In genomic region chr6:108288979-108289378, GRCm38 (mm10) we compare ENCODE assay signal across 24 mouse cellular contexts.
DNase-seq lines count a peak whose midpoint lies in the region; ATAC-seq lines count a peak whose summit lies in the region.
"Had no signal": no experiment of that assay in that cellular context is flagged by ENCODE, and none has a peak within 500 bp of the region (broad histone marks: within the 10 kb centered on the region; RNA-seq: fewer than 3 reads in every experiment).

No protein-coding gene starts in this region.

- peak; percentile 84 for DNase-seq in heart, adult 11 months
- no peak for DNase-seq in heart, postnatal 10 days
- DNase-seq in A20 (ENCODE audit: low read depth, low spot score) = peak; percentile 80
- no peak for DNase-seq in cerebellum, adult 18-20 months
- no peak for DNase-seq in cerebellum, postnatal 4 days (ENCODE audit: low spot score in 2 of 2)
- DNase-seq: adrenal gland, adult 2 months; adrenal gland, postnatal 36 days; cerebellum, adult 9-10 months; cerebellum, postnatal 36 days; kidney, adult 2 months; kidney, postnatal 36 days; liver; lung, adult 2 months; lung, postnatal 10 days; right cerebral cortex, adult 18-20 months; thymus, postnatal 4 days had no signal

- intact Hi-C loops in heart, postnatal 10 days (cut with DNase I) = no loop called here

- ATAC-seq in granulocyte monocyte progenitor cell, adult 5-6 weeks (replicated peaks; ENCODE audit: poor library complexity, severe bottlenecking) = peak; percentile 82
- ATAC-seq in neutrophil, adult 5-6 weeks (ENCODE audit: extremely low read depth, insufficient number of reproducible peaks, low FRiP score, poor library complexity, severe bottlenecking) = 0 out of 2 replicates have a peak, but pooled peaks have one; percentile 30
- ATAC-seq: activated CD4-positive, CD25-positive, alpha-beta regulatory T cell, adult 4 months; CD4-positive, CD25-positive, alpha-beta regulatory T cell, adult 4 months; forebrain, embryonic 15.5 days; hindbrain, postnatal 0 days; intestine, embryonic 15.5 days; midbrain, embryonic 15.5 days had no signal

Comparison
In these comparisons a context has a peak if more than half of its experiments do, and no peak if none do; other contexts are left out.
1. DNase-seq: peak in heart, adult 11 months (single experiment) and A20 (single experiment); none in heart, postnatal 10 days (0 of 2), cerebellum, adult 18-20 months (0 of 2) and cerebellum, postnatal 4 days (0 of 2).